In genomic region chr7:95784523-95784922, GRCm38 (mm10) we compare ENCODE assay signal across 26 mouse cellular contexts.
DNase-seq lines count a peak whose midpoint lies in the region; ATAC-seq and TF ChIP-seq lines count a peak whose summit lies in the region.
"Had no signal": no experiment of that assay in that cellular context is flagged by ENCODE, and none has a peak within 500 bp of the region (broad histone marks: within the 10 kb centered on the region; RNA-seq: fewer than 3 reads in every experiment).

No protein-coding gene starts in this region.

- no peaks in the 10 kb centered on the region for H3K9me3 ChIP-seq in kidney, embryonic 15.5 days (replicated peaks)
- H3K9me3 ChIP-seq: forebrain, embryonic 10.5 days; forebrain, embryonic 13.5 days; heart, embryonic 10.5 days; heart, embryonic 13.5 days had no signal

- POLR2A ChIA-PET in Patski (lab: Charles Lee) = interaction anchor here (0.9 kb wide), 1 partner anchor 41 kb away, joined by 3 read pairs; no protein-coding TSS in a partner anchor

- no peaks in the 10 kb centered on the region for H3K27me3 ChIP-seq in kidney, embryonic 15.5 days
- H3K27me3 ChIP-seq in kidney, adult 2 months (replicated peaks; ENCODE audit: control insufficient read depth, insufficient read depth, low read length) = no peaks in the 10 kb centered on the region
- no peaks in the 10 kb centered on the region for H3K27me3 ChIP-seq in Patski
- H3K27me3 ChIP-seq: CH12.LX; forebrain, embryonic 13.5 days; heart, embryonic 13.5 days had no signal

- H3K4me3 ChIP-seq in kidney, embryonic 15.5 days (replicated peaks) = no peak overlapping the region
- no peak overlapping the region for H3K4me3 ChIP-seq in kidney, adult 2 months (ENCODE audit: insufficient read depth, low read depth, low read length)
- H3K4me3 ChIP-seq: forebrain, embryonic 10.5 days; forebrain, embryonic 13.5 days; heart, adult 2 months; heart, embryonic 10.5 days; heart, embryonic 13.5 days had no signal

- H3K9ac ChIP-seq in kidney, embryonic 15.5 days = no peak overlapping the region
- H3K9ac ChIP-seq: forebrain, embryonic 13.5 days; heart, embryonic 13.5 days; hindbrain, embryonic 14.5 days had no signal

- CTCF ChIA-PET in Patski (lab: Charles Lee) = interaction anchor here (1.0 to 1.5 kb wide), 2 partner anchors 15 to 30 kb away, joined by 3 read pairs; no protein-coding TSS in a partner anchor

- peak; percentile 76 for ATAC-seq in kidney, embryonic 15.5 days (replicated peaks; ENCODE audit: low FRiP score)
- peak; percentile 65 for ATAC-seq in Patski
- ATAC-seq: forebrain, embryonic 13.5 days; forebrain, embryonic 16.5 days; hindbrain, postnatal 0 days had no signal

- no peak for DNase-seq in kidney, adult 8-10 months
- DNase-seq in kidney, postnatal 10 days = peak; percentile 9
- no peak for DNase-seq in kidney, adult 2 months
- peak; percentile 20 for DNase-seq in Patski (ENCODE audit: low read depth, low spot score)
- no peak for DNase-seq in adrenal gland, postnatal 36 days
- DNase-seq: adrenal gland, adult 2 months; adrenal gland, postnatal 25 days; B cell, adult 2 months; cerebellum, adult 18-20 months; cerebellum, adult 9-10 months; cerebellum, postnatal 14 days; gastrocnemius, postnatal 10 days; gastrocnemius, postnatal 36 days; heart, adult 2 months; heart, postnatal 14 days; heart, postnatal 4 days had no signal

- in situ Hi-C loops in Patski (cut with MboI; ENCODE audit: low pct_unique_long_range_greater_than_20kb) = loop anchor here (25.0 kb wide), 1 partner anchor 97 kb away; no protein-coding TSS in a partner anchor

- no peak for TF ChIP-seq POLR2A in kidney, adult 2 months (IDR thresholded peaks at IDR 0.05; ENCODE audit: low read depth, low read length)

- no peak overlapping the region for H3K4me2 ChIP-seq in kidney, embryonic 15.5 days
- H3K4me2 ChIP-seq: forebrain, embryonic 13.5 days; heart, embryonic 13.5 days; hindbrain, embryonic 14.5 days had no signal

- peak overlapping the region; percentile 56 for H3K27ac ChIP-seq in kidney, embryonic 15.5 days
- no peak overlapping the region for H3K27ac ChIP-seq in kidney, adult 2 months (ENCODE audit: insufficient read depth, low read depth, low read length)
- H3K27ac ChIP-seq: forebrain, embryonic 10.5 days; forebrain, embryonic 13.5 days; heart, adult 2 months; heart, embryonic 10.5 days; heart, embryonic 13.5 days; hindbrain, embryonic 14.5 days; hindbrain, postnatal 0 days had no signal

- H3K36me3 ChIP-seq in kidney, embryonic 15.5 days = no peaks in the 10 kb centered on the region
- H3K36me3 ChIP-seq in kidney, adult 2 months (ENCODE audit: control insufficient read depth, insufficient read depth, low read length) = no peaks in the 10 kb centered on the region
- H3K36me3 ChIP-seq: forebrain, embryonic 10.5 days; G1E; heart, embryonic 10.5 days; heart, embryonic 13.5 days had no signal

- H3K4me1 ChIP-seq in kidney, embryonic 15.5 days = peaks cover 8% of the 10 kb centered on the region
- no peaks in the 10 kb centered on the region; the same call in 1 of the 2 replicates for H3K4me1 ChIP-seq in kidney, adult 2 months (ENCODE audit: control insufficient read depth, insufficient read depth, low read length)
- H3K4me1 ChIP-seq: forebrain, embryonic 13.5 days; heart, embryonic 10.5 days had no signal

- no peak for TF ChIP-seq CTCF in kidney, adult 2 months (conservative IDR thresholded peaks at IDR 0.05; ENCODE audit: insufficient read depth, insufficient read length, low read depth, low read length)
- TF ChIP-seq CTCF in Patski (IDR thresholded peaks at IDR 0.05) = no peak

Comparison
In these comparisons a context has a peak if more than half of its experiments do, and no peak if none do; other contexts are left out.
1. DNase-seq: peak in kidney, postnatal 10 days (single experiment) and Patski (single experiment); none in kidney, adult 8-10 months (0 of 2), kidney, adult 2 months (single experiment) and adrenal gland, postnatal 36 days (0 of 2).